Mouse (Mus musculus): ENCODE results near the gene Cyp2d22. TPM values are rescaled to one million over a fixed set of nuclear protein-coding genes. Genes with fewer than 3 reads are reported as not detected.
A peak's percentile ranks its signal among the peaks of the same experiment; 100 is the strongest.
"Not testable (repeated sequence)": the region's sequence is repeated elsewhere in the genome, so short reads cannot be mapped to it uniquely, and the experiment has no call there.

Cyp2d22 gene
- total RNA-seq, 1 experiment from 2014 or later, result 48.4 TPM

DNA sequence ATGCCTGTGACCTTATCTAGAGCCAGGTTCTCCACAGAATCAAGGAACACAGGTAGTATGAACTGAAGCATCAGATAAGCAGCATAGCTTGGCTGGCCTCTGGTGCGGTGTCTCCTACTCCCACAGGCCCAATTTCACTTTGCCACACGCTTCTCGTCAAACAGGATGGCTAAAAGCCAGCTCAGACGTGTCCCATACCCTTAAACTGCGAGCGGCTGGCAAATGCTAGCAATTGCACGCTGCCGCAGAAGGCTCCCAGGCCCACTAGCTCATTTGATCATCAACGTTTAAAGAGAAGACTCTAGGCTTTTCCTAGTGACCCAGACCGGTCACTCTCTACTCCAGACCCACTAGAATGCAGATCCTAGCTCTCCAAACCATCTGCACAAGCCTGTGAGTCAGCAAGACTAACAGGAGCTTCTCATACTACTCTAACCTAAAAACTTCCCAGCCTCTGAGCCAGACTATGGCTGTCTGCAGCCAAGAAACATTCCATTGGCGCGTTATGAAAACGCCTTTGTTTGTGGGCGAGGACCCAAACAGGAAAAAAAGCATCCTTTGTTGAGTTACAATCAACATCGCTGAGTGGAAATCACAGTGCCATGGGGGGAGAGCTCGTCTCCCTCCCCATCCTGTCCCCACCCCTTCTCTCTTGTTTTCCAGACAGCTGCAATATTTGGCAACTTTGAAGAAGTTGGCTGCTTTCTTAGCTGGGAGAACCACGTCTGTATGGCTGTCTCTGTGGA is 3.5 kb downstream of the Cyp2d22 start:
- no peak for DNase-seq

DNA sequence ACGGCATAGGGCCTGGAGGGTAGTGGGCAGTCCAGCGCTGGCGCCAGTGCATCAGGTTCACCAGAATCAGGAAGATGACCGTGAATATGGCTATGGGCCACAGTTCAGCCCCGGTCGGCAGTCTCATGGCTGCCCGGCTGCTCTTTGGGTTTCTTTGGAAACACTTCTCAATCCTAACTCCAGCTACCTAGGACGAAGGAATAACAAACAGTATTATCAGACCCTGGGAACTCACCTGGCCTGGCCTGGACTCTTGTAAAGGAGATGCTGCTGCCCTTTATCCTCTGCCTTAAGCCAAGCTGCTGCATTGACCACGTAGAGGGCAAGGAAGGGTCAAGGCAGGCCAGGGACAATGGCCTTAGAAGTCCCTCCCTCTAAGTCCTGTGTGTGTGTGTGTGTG is 4.2 kb downstream of the Cyp2d22 start:
- DNase-seq, result no peak

GRCm38 (mm10) chr15:82374437-82374836 is 5.6 kb downstream of the Cyp2d22 start:
- DNase-seq, result no peak

GRCm38 (mm10) chr15:82372991-82373390 is 7.1 kb downstream of the Cyp2d22 start:
- no peak for DNase-seq

- DNase-seq, result no peak
These were observed 7.6 kb downstream of the Cyp2d22 start for GRCm38 (mm10) chr15:82372446-82372845.

GRCm38 (mm10) chr15:82368851-82369250 is 11.2 kb downstream of the Cyp2d22 start:
- DNase-seq, result no peak

DNA sequence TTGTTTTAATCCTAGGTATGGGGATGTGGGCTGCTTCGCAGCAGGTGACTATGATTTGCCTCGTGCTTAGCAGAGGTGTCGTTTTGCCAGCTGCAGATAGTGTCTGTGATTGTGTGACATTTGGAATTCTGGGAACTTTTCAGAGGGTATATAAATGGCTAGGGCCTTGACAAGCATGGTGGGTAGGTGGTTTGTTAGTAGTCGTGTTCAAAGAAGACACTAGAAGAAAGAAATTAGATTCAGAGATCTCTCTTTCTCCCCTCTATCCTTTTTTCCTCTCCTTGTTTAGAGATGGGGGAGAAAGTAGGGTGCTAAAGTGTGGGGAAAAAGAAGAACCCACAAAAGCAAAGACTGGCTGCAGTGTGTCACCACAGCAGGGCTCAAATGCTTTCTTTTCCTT is 11.9 kb downstream of the Cyp2d22 start:
- DNase-seq, result no peak

GRCm38 (mm10) chr15:82364561-82364960 is 15.5 kb downstream of the Cyp2d22 start:
- DNase-seq, result not testable (repeated sequence)

GRCm38 (mm10) chr15:82363801-82364200 is 16.3 kb downstream of the Cyp2d22 start:
- DNase-seq, result not testable (repeated sequence)

DNA sequence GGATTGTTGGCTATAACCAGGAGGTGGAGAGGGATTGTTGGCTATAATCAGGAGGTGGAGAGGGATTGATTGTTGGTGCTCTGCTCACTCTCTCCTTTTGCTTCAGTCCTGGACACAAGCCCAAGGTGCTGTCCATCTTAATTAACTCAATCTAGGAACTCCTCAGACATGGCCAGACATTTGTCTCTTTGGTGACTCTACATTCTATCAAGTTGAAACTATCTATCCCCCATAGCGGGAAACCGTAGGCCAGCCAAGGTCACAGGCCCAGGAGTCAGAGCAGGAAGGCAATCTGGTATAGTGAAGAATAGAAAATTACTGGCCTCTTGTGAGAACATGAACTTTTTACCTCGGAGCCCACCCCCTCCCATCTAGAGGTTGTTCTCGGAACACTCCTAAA is 17.8 kb downstream of the Cyp2d22 start:
- no peak for DNase-seq

GRCm38 (mm10) chr15:82361459-82362018 is 18.5 kb downstream of the Cyp2d22 start:
- no peak for DNase-seq

DNA sequence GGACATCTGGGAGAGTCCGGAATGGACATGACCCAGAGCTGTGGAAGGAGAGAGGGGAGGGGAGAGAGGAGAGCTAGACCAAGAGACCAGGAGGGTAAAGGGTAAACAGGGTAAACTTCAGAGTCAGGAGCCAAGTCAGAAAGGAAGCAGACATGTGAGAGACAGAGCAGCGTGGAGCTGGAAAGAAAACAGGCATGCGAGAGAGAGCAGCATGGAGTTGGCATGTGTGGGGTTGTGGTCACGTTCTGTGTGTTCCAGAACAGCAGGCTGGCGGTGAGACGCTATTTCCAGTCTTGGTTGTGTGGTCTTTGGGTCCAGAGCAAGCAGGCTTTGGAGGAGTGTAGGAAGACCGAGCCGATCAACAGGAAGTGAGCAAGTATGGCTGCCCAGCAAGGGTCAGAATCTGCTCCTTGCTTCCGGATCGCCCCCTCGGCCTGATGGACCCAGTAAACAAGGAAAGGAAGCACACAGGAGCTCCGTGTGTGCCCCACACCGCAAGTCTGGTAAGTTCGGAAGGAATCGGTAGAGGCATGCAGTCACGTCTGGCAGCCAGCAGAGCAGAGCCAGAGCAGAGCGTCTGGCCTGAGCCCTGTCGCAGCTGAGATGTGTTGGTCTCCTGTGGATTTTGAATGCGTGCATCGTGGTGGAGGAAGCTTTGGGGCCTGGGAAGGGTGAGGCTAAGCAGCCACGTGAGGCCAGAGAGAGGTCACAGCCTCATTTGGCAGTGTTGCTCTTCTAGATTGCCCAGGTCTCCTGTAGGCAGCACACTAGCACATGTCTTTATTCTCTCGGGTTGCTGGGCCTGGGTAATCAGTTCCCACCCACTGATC is 21.4 kb downstream of the Cyp2d22 start:
- DNase-seq, result no peak

DNA sequence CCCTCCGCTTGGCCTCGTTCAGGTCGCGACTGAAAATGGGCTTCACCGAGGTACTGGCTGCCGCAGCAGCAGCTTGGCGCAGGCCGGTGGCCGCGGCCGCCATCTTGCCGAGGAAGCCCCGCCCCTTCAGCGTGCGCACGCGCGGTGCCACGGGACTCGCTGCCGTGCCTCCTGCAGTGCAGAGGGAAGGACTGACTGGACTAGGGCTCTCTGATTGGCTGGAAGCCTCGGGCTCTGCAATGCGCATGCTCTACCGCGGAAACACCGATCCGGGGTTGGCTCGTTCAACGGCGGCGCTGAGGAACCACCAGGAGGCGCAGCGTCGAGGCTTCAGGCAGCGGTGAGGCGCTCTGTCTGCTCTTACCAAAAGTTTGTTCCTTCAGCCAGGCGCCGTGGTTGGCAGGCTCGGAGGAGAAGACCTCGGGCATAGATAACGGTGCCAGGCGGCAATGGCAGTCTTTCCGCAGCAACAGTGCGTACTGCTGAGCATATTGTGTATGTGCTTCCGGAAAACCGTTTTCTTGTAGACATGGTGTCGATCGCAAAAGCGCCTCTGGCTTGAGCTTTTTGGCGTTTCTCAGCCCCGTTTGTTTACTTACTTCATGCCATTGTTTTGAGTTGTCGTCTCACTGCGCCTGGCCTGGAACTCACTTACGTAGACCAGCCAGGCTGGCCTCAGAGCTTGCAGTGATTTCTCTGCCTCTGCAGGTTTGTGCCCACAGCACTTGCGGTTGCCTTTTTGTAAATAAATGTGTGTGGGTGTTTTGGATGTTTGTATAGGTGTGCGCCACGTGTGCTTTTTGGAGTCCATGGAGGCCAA is 25.7 kb downstream of the Cyp2d22 start, which contains the start of gene Ndufa6:
Gene Ndufa6 (minus strand): TSS at position 197 of the 820 bp plus-strand sequence.
- peak; percentile 97 for DNase-seq

DNA sequence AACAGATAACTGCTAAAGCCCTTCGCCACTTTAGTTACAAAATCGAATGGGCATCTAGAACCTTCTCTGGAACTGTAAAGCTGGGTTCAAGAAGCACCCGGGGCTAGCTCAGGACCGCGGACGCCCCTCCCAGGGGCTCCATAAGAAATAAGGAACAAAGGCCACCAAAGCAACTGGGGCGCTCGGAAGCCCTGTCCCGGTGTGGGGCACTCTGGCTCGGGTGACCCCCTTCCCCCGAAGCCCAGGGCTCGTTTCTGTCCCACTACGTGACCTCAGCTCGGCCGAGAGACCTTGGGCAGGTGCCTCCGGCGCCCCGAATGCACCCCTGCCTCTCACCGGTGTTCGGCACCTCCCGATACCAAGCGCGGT is 26.3 kb downstream of the Cyp2d22 start:
- DNase-seq, result no peak

GRCm38 (mm10) chr15:82353078-82353744 is 26.8 kb downstream of the Cyp2d22 start:
- no peak for DNase-seq

GRCm38 (mm10) chr15:82351480-82351879 is 28.6 kb downstream of the Cyp2d22 start:
- no peak for DNase-seq

DNA sequence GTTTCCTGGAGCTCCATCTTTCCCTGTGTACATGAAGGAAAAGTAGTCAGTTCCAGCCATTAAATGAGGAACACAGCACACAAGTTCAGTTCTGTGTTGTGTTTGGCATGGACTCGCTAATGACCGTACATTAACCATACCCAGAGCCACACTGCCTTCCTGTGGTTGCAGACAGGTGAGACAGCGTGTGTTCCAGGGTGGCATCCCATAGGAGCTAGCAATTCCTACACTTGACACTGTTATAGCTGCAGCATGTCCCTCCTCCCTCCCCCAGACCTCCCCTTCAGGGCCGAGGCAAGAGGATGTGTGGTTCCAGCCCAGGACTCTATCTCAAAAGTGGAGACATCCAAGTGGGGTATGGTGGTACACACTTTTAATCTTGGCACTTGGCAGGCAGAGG is 29.7 kb downstream of the Cyp2d22 start:
- no peak for DNase-seq

DNA sequence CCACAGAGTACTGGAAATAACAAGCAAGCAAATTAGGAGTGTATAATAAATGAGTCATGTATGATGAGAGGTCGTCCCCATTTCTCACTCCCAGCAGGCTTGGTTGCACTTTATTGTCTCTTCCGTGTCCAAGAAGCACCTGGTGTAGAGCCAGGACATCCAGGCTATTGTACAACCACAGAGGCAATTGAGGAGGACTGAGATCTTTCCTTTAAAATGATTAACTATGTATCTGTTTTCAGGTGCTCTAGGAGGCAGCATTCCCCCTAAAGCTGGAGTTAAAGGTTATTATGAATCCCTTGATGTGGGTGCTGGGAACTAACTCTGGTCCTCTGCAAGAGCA is 31.1 kb downstream of the Cyp2d22 start:
- DNase-seq, result no peak

DNA sequence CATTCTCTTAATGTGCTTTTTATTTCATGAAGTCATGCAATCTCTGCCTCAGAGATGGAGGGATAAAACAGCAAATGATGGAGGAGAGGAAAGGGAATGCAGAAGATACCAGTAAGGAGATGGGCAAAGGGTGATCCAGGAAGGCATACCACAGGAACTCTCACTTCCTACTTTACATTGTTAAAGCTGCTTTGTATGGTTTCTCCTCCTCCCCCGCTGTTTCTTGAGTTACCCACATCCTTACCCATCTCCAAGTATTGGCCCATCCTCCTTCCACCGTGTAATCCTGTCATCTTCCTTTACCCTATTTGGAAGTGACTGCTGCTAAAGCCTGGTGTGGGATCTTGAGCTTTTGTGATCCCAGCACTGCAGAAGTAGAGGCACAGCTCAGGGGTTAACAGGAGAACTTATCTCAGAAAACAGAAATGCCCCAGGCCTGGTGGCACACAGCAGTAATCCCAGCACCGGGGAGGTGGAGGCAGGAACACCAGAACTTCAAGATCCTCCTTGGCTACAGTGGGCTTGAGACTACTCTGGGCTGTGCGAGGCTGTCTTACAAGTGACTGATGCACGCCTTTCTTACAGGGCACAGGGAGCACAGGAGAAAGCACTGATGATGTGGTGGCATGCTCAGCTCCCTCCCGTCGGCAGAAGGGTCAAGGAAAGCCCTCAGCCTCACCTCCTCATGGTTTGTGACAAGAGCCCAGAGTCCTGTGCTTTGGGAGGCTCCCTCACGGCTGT is 31.6 kb downstream of the Cyp2d22 start:
- no peak for DNase-seq

DNA sequence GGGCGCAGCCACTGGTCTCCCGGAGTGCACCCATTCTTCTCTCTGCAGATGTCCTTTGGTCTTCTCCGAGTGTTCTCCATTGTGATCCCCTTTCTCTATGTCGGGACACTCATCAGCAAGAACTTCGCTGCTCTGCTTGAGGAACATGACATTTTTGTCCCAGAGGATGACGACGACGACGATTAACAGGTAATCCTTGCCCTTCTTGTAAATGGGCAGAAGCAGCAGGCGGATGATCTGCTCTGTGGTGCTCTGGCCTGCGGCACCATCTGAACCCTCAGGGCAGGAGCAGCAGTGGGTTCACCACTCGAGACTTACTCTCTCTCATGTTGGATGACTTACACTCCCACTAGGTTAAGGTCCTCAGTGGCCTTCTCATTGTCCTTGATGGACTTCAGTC is 32.2 kb downstream of the Cyp2d22 start:
- DNase-seq, result no peak

DNA sequence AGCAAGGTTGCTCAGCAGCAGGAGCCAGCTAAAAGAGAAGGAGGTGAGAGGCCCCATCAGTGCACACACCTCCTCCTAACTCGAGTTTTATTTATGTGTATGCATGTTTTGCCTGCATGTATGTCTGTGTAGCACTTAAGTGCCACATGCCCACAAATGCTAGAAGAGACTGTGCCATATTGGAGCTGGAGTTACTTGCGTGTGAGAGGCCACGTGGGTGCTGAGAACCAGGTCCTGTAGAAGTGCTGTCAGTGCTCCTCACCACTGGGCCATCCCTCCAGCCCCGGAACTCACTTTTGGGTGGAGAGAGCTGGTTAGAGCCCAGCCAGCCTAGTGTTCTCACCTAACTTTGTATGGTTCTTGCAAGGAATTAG is 32.8 kb downstream of the Cyp2d22 start:
- no peak for DNase-seq

Measured in adrenal gland, postnatal 25 days (tissue).